Mouse (Mus musculus) embryo, embryonic 10 days (tissue): Measurements from ENCODE around the gene Tbx1.
A peak's percentile ranks its signal among the peaks of the same experiment; 100 is the strongest.

Experiments used
- DNase-seq: peaks from one replicate; pipeline ENCODE4 v3.0.0-alpha.2; 2015; ENCODE audit warnings: low spot score

Gene Tbx1

DNA sequence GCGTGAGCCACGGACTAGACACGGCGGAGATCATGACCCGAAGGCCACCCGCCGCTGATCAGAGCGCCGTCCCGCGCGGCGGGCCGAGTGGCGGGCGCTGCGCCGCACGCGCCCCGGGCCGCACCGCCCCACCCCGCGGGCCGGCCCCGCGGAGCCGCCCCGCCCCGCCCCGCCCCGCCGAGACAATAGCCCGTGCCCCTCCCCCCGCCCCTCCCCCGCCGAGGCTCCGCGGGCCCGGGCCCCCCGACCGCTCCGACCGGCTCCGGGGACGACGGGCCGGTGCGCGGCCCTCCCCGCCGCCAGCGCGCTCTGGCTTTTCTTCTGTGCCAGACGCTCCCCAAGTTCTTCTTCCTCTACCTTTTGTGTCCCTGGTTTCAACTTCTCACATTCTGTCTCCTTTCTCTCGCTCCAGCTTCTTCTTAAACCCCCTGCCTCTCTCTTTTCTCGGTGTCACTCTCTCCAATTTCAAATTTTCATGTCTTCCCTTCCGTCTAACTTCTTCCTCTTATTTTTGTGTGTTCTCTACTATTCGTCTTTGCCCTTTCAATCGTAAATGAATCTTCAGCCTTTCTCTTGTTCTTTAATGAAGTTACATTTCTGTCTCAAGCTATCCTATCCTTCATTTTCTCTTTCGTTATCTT is 3.4 kb downstream of the Tbx1 start:
- no peak for DNase-seq

DNA sequence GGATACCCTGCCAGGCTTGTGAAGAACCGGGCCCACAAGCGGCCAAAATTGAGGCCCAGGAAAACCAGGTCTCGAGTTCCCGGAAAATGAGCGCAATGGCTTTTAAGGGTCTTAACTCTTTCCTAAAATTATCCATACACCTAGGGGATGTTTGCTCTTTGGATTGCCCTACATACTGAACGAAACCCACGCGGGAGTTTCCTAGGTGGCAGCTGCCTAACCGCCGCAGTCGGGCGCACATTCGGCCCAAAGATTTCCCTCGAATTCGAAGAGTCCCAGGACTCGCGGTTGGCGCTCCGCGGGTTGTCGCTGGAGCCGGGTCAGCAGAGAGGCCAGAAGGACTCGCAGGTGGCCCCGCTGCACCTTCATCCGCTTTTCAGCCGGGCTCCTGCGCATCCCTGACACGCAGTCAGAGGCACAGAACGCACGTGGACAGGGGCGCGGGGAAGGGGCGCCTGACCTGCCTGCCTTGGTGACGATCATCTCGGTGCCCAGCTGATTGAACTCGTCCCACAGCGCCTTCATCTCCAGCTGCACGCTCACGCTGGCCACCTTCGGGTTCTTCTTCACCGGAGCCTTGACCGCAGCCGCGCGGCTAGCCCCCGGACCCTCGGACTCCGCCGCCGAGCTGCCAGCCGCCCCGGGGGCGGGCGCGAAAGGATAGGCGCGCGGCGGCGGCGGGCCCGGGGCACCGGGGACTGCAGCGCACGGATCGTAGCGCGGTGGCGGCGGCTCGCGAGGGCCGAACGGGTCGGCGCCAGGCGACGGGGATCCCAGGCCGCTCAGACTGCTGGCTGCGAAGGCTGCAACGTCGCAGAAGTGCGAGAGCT is 4.2 kb downstream of the Tbx1 start:
- no peak for DNase-seq

DNA sequence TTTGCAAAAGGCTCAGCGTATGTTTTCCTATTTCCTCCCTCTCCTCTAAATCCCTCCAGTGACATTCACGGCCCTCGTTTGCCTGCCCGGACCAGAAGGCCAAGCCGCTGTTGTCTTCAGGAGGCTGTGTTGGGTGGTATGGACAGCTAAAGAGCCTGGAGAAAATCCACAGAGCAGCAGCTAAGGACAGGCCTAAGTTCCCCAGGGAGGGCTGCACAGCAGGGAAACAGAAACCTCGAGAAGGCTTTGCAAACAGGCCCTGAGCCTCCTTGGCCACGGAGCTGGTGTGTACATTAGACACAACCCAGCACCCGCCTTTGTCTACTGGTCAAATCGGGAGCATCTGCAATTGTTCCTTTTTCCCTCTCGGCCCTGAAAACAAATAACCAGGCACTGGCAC is 4.8 kb downstream of the Tbx1 start:
- DNase-seq: no peak

DNA sequence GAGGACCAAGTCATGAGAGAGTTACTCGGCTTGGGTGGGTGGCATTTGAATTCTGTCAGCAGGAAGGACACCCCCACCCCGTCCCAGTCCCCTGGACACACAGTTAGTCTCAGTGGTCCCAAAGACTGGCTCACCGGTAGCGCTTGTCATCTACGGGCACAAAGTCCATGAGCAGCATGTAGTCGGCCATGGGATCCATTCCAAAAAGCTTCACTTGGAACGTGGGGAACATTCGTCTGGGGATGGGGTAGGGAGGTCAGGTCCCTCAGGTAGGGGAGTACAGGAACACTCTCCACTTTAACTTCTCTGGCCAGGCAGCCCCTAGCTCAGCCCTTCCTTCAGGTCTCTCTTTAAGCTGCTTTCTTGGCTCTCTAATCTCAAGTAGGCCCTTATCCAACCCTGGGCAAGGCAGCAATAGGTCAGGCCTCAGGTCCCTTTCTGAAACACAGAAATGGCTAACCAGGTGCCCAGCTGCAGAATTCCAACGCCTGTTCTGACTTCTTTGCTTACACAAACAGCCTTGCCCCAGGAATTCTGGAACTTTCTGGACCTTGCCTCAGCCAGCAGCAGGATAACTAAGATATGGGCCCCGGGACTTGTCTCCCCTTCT is 5.5 kb downstream of the Tbx1 start:
- no peak for DNase-seq

DNA sequence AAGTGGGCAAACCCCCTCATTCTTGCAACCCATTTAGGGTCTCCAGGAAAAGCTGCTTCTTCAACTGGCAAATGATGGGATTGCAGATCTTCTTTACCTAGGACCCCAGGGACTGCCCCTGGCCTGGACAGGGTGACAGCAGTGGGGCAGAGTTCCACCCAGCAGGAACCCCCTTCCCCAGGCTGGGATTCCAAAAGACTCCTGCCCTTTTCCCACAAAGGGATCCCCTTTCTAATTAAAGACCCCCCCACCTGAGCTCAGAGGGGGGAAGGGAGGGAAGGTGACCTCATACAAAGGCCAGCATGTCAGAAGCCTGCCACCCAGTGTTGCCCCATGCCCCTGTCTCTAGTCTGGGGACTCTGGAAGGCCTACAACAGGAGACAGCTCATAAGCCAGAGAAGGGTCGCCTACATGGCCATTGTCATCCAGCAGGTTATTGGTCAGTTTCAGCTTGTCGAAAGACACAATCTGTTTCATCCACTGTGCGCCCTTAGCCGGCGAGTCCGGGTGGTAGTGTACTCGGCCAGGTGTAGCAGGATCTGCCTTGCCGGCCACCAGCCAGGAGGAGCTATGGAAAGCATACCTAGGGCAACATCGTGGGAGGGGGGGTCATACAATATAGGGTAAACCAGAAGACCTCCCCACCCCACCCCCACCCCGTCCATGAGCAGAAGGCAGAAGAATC is 6.7 kb downstream of the Tbx1 start:
- no peak for DNase-seq

DNA sequence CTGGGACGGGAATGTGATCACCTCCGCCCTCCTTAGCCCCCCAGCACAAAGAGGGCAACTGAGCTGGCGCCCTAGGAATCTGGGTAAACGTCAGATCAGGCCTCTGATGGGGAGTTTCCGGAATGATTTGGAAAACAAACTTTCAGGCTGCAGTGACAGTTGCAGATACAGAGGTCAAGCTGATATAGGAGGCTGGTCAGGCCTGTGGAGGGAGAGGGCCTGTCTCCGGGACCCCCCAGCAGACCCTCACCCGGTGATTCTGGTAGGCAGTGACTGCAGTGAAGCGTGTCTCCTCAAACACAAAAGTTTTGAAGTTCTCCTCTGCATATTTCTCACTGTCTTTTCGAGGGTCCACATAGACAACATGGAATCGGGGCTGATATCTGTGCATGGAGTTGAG is 7.3 kb downstream of the Tbx1 start:
- DNase-seq: no peak

DNA sequence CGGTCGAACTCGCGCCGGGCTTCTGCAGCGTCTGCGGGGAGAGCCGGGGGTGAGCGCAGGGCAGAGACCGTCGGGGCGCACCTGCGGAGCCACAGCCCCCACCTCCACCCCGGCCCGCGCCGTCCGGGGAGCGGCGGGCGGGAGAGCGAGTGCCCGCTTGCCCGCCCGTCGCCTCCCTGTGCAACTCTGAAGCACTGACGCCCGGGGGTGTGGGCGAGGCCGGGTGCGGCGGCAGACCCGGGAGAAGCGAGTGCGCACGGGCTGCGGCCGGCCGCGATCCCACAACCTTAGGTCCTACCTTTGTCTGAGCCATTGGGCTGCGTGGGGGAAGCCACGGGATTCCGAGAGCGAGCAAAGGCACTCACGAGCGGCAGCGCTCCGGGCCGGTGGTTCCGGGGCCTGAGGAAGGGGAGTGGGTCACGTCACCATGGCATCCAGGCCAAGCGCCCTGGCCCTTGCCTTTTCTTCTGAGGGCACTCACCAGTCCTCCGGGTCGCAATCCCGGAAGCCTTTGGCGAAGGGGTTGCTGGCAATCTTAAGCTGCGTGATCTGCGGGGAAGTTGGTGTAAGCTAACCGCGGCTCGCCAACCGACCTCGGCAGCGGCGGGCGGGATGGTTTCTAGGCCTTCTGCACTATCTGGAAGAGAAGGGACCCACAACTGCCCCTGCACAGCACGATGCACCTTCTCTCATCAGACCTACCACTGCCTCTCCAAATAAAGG is 7.9 kb downstream of the Tbx1 start:
- DNase-seq: peak; percentile 43

DNA sequence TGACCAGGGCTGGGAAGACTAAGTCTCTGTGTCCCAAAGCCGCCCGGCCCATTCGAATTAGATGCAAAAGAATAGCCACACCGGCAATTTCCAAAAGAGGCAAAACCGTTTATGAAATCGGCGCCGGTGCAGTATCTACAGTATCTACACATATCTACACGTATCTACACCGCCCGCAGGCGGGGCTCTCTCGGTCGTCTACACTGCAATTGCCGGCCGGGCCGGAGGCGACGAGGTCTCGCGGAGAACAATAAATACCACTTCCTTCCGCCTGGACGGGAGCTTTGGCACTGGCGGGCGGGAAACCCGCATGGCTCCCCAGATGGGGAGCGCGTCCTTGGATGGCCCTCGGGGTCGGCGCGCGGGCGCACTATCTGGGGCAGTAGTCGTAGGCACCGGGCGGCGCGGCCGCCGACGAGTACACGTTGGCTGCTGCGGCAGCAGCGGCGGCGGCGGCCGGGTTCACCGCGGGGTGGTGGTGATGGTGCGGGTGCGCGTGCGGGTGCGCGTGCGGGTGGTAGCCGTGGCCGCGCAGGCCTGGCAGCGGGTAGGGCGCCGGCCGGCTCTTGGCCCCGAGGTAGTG is 8.8 kb downstream of the Tbx1 start:
- DNase-seq: peak; percentile 39

DNA sequence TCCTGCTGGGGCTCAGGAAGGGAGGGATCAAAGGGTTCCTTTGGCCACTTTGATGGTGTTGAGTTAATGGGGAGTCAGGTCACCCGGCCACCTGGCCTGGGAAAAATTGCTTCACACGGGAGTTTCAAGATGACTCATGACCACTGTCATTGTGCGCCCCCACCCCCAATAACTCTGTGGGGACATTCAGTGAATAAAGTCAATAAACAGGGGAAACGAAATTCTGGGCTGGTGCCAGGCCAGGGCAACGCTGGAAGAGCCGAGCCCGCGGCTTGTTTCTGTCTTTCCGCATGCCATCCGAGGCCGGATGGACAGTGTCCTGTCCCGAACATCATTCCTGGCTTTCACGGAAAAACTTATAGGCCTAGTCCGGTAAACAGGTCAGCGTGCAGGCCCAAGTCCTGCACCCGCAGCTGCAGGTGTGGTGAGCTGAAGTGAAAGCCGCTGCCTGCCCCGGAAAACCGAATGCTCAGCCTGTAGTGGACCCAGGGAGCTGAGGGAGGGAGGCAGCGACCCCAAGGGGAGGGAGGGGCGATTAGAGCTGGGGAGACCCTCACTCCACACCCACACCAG is 9.3 kb downstream of the Tbx1 start:
- peak; percentile 37 for DNase-seq

DNA sequence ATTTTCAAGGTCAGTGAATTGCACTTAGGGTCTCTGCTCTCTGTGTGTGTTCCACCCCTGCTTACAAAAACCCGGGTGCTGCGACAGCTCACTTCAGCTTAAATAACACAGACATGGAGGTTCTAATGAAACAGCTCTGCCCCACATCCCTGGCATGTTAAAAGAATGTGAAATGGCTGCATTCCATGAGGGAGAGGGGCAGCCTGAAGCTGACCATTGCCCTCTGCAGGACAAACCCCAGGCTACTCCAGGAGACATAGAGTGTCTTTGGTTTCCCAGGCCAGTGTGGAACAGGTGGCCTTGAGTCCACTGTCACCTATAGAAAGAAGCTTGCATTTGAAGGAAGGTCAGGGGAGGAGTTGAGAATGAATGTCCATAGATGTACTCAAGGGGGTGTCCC is 10.1 kb downstream of the Tbx1 start:
- peak; percentile 70 for DNase-seq

DNA sequence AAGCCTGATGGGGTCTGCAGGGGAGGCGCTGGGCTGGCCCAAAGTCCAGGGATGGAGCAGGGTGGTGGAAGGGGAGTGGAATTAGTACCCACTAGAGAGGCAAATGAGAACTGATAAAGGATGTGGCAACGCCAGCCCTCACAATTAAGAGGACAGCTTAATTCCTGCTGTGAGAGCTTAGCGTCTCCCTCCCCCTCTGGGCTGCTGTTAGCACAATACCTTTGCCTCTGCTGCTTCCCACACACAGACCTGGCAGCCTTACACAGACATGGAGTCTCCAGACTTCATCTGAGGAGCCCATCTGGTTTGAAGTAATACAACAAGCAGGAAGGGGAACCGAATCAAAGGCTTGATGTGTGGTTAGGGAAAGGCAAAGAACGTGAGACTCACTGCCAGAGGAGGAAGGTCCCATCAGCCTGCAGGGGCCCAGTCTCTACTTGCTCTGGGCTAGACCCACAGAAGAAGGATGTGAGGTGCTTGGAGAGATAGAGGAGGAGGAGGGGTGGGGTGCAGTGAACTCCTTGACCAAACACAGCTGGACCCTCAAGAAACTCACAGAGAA is 12.8 kb downstream of the Tbx1 start:
- DNase-seq: no peak

DNA sequence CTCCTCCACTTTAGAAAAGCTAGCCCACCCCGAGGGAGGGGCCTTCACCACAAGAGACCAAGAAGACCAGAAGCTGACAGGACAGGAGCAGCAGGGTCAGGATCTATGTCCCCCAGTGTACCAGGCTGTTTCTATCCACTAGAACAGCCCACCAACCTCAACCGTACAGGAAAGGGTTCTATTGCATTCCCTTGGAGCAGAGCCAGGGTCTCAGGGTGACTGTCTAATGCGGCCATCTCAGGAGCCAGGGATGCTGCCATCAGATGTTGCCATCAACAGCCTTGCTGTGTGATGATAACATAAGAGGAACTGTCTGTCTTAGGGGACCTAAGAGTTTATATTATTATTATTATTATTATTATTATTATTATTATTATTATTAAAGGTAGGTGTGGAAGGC is 13.4 kb downstream of the Tbx1 start:
- DNase-seq: no peak

DNA sequence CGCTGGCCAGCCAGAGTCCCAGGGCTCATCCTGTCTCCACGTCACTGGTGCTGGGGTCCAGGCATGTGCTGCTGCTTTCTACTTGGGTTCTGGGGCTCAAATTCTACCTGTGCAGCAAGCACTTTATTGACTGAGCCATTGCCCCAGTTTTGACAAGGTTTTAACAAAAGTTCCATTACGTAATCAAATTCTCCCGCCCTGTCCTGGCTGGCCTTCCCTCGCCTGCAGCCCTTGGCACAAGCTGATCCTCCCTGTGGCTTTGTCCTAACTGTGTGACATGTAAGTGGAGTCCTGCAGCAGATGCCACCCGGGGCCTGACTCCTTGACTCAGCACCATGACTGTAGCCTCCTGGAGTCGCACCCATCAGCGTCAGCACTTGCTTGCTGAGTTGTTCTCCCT is 16.3 kb downstream of the Tbx1 start:
- DNase-seq: no peak

DNA sequence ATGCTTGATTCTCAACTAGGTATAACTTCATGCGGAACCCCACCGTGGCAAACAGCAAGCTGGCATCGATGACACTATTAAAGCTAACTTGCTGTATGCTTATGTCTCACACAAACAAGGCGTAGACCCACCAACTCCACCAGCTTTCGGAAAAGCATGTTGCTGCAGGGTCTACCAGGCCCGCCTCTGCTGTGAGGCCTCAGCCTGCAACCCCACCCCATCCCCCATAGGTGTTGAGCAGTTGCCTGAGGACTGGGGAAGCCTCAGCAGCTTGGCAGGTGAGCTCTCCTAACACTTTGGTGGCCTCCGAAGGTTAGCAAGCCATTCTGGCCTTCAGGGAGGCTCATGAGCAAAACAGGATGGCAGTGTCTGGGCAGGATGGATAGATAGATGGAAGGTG is 21.9 kb downstream of the Tbx1 start:
- DNase-seq: no peak

DNA sequence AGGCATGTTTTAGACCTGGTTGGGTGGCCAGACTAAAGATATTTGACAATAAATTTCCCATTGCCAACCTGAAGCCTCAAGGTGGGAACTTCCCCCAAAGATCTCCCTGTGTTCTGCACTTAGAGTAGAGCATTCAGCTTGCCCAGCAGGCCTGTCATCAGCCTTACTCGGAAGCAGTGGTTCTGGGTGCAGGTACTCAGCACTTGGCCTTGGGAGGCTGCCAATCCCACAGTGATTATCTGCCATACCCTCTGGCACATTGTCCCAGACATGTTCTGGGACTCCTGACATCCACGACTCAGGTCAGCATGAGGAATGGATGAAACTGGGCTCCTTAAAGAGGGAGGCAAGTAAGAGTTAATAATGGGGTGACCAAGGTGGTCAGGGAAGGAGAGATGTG is 26.0 kb downstream of the Tbx1 start:
- DNase-seq: no peak

DNA sequence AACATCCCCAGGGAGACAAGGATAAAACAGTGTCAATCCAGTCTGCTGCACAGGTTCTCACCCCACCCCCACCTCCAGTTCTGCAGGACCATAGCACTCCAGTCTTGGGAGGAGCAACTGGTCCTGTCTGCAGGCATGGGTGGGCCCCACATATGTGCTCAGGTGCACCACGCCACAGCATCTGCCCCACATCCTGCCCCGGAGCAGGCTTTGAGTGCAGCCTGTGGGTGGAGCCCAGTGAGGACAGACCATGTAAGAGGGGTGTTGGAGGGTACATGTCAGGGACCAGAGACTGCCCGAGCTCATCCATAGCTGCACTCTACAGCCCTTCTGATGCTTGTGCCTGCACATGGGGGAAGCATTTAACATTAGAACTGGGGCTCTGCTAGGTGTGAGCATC is 34.0 kb downstream of the Tbx1 start:
- DNase-seq: no peak

DNA sequence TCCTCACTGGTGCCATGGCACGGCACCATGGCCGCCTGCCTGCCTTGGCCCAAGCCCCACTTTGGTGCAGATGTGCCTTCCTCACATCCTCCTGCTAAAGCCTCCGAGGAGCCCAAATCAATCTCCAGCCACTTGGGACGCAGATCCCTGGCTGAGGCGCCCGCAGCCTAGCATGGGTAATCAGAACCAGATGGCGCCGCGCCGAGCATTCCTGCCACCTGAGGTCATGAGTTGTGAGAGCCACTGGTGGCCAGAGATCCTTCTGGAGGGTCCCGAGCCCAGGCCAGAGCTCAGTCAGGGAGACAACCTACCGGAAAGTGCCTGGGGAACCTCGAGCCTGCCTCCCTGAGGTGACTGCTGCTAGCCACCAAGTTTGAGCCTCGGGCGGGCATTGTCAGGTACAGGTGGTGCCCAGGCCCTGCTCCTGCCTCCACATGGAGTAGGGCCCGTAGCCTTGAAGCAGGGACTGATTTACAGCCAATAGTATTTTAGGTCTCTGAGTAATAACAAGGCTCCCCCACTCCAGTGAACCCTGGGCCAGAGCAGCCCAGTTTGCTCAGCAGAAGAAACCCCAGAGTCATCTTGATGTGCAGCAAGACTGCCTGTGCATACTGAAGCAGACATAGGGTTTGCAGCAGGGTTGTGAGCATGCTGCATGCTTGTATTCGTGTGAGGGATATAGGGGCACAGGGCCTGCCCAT is 35.1 kb downstream of the Tbx1 start:
- peak; percentile 87 for DNase-seq

DNA sequence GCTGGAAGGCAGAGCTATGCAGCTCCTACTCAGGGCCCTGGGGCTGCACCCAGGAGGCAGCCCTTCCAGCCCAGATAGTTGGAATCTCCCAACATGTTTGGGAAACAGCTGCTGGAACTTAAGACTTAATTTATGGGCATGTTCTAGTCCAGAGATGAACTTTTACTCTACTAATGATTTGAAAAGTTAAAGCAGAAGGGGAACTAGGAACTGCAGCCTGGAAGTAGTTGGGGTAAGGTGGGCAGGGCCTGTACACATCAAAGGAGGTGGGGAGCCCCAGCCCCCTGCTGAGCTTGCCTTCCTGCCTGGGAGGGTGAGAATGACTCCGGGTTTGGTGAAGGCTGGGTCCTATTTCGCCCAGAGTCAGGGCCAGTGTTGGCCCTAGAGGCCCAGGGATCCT is 35.8 kb downstream of the Tbx1 start:
- DNase-seq: no peak

DNA sequence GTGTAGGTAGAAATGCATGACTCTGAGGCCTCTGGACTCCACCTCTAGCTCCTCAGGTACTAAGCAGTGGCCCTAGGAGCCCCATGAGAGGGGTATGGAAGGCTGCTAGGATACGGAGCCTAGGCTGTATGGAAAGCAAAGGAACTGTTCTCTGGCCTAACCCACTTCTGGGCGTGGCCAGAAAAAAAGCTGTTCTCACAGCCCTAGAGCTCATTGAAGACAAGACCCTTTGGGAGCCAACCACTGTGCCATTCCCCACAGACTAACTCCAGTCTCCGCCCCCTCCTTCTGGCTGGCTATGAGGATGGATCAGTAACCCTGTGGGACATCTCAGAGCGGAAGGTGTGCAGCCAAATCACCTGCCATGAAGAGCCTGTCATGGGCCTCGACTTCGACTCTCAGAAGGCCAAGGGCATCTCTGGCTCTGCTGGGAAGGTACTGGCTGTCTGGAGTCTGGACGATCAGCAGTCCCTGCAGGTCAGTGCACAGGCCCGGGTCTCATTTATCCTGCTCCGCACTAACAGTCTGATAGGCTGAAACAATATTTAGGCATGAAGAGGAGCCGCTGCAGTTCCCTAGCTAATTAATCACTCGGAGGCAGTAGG is 38.3 kb downstream of the Tbx1 start:
- peak; percentile 72 for DNase-seq

DNA sequence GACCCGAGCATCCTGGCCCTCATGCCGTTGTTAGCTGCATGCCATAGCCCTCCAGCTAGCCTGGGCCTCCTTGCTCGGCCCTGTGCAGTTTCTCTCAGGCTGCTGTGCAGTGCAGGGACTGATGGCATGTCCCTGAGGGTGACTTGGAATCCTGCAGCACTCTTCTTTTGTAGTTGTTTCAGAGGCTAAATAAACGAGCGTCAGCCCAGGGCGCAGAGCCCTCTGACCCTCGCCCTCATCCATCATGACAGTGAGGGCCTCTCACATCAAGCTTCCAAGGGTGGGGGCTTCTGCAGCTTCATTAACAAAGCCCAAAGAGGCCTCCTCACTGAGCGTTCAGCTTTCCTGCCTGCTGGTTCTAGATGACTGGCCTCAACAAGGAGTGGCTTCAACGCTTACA is 38.9 kb downstream of the Tbx1 start:
- peak; percentile 86 for DNase-seq
